Mouse (Mus musculus) lung, postnatal 4 days (tissue): ENCODE data around the gene Safb2.
"Not testable (repeated sequence)": the region's sequence is repeated elsewhere in the genome, so short reads cannot be mapped to it uniquely, and the experiment has no call there.

Source experiments
- DNase-seq, 2 experiments: peaks; one replicate each; pipeline ENCODE4 v3.0.0; 2021

The Safb2 gene

GRCm38 (mm10) chr17:56584257-56585130 is at the start of gene Safb2, which contains the start of gene Safb:
Gene Safb2, minus strand, starts transcription at chr17:56584585.
Gene Safb, plus strand, starts transcription at chr17:56584825.
- peak; percentile 100 for DNase-seq

GRCm38 (mm10) chr17:56634023-56634422 is 49.6 kb upstream of the Safb2 start:
- no peak for DNase-seq

- no peak for DNase-seq
These were observed 47.4 kb upstream of the Safb2 start for GRCm38 (mm10) chr17:56631807-56632206.

- not testable (repeated sequence) for DNase-seq
These were observed 45.7 kb upstream of the Safb2 start for GRCm38 (mm10) chr17:56629800-56630781.

GRCm38 (mm10) chr17:56627530-56628277 is 43.3 kb upstream of the Safb2 start, which contains the start of gene Catsperd:
Gene Catsperd, plus strand, starts transcription at chr17:56628143.
- DNase-seq = peak in 1 of 2 experiments; percentile 53

GRCm38 (mm10) chr17:56626754-56627470 is 42.5 kb upstream of the Safb2 start, which contains the start of gene Lonp1:
Gene Lonp1, minus strand, starts transcription at chr17:56626887.
- DNase-seq = peak; percentile 96 to 97

GRCm38 (mm10) chr17:56626260-56626659 is 41.9 kb upstream of the Safb2 start:
- DNase-seq = no peak

- no peak for DNase-seq
These were observed 41.1 kb upstream of the Safb2 start for GRCm38 (mm10) chr17:56625495-56625894.

- no peak for DNase-seq
These were observed 33.2 kb upstream of the Safb2 start for GRCm38 (mm10) chr17:56617628-56618027.

- DNase-seq = no peak
These were observed 32.3 kb upstream of the Safb2 start for GRCm38 (mm10) chr17:56616725-56617124.

- DNase-seq = no peak
These were observed 31.4 kb upstream of the Safb2 start for GRCm38 (mm10) chr17:56615792-56616191.

GRCm38 (mm10) chr17:56615136-56615784 is 30.9 kb upstream of the Safb2 start:
- no peak for DNase-seq

- DNase-seq = no peak
These were observed 30.2 kb upstream of the Safb2 start for GRCm38 (mm10) chr17:56614391-56615135.

GRCm38 (mm10) chr17:56613893-56614292 is 29.5 kb upstream of the Safb2 start:
- DNase-seq = peak; percentile 36 to 46

- peak; percentile 95 to 97 for DNase-seq
These were observed 29.0 kb upstream of the Safb2 start, which contains the start of gene Rpl36 for GRCm38 (mm10) chr17:56613236-56613844. Gene Rpl36, plus strand, starts transcription at chr17:56613416.

- not testable (repeated sequence) for DNase-seq
These were observed 28.2 kb upstream of the Safb2 start for GRCm38 (mm10) chr17:56612565-56612939.

GRCm38 (mm10) chr17:56611861-56612564 is 27.6 kb upstream of the Safb2 start:
- peak; percentile 66 to 74 for DNase-seq

GRCm38 (mm10) chr17:56611323-56611722 is 26.9 kb upstream of the Safb2 start:
- no peak for DNase-seq
